Mouse (Mus musculus) forebrain, embryonic 16.5 days (tissue): ENCODE data around the gene Scap. TPM values are rescaled to one million over a fixed set of nuclear protein-coding genes. Genes with fewer than 3 reads are reported as not detected.

Source experiments
- ATAC-seq: fragments of 200-750 bp; cut with Nextera tagmentation; 2 replicates; pipeline ENCODE4 v1.8.0; 2017; ENCODE audit warnings: mild to moderate bottlenecking, moderate library complexity
- H3K27ac ChIP-seq: fragments of 300-500 bp; sonication (generic); 2 replicates; pipeline ENCODE4 v1.5.1; 2014; ENCODE audit warnings: low read length, control low read depth
- H3K27me3 ChIP-seq: fragments of 300-500 bp; sonication (generic); replicated peaks from 2 replicates; pipeline ENCODE4 v1.6.1; 2014; ENCODE audit warnings: low read length; ENCODE audit not compliant: control insufficient read depth, insufficient read depth
- H3K36me3 ChIP-seq: fragments of 300-500 bp; sonication (generic); 2 replicates; pipeline ENCODE4 v1.6.1; 2014; ENCODE audit not compliant: control insufficient read depth, insufficient read depth
- H3K4me1 ChIP-seq: fragments of 300-500 bp; sonication (generic); replicated peaks from 2 replicates; pipeline ENCODE4 v1.6.1; 2014; ENCODE audit warnings: low read length; ENCODE audit not compliant: control insufficient read depth, insufficient read depth
- H3K4me2 ChIP-seq: fragments of 300-500 bp; sonication (generic); 2 replicates; pipeline ENCODE4 v1.6.1; 2014; ENCODE audit warnings: mild to moderate bottlenecking, low read length, control low read depth
- H3K4me3 ChIP-seq: fragments of 300-500 bp; sonication (generic); replicated peaks from 2 replicates; pipeline ENCODE4 v1.5.1; 2014; ENCODE audit warnings: mild to moderate bottlenecking, low read length, control low read depth
- H3K9ac ChIP-seq: fragments of 300-500 bp; sonication (generic); replicated peaks from 2 replicates; pipeline ENCODE4 v1.6.1; 2014; ENCODE audit warnings: low read depth, low read length, control low read depth
- H3K9me3 ChIP-seq: fragments of 300-500 bp; sonication (generic); 2 replicates; pipeline ENCODE4 v1.6.1; 2016; ENCODE audit warnings: low read length; ENCODE audit not compliant: control insufficient read depth
- WGBS: fragments of 180-500 bp; shearing (Covaris S2); extraction: QIAGEN DNeasy Blood & Tissue Kit; methylation state at CpG from one replicate; pipeline ENCODE4 v1.1.7; 2014; 5-methylcytosine and 5-hydroxymethylcytosine counted together
- polyA plus RNA-seq: library from polyadenylated mRNA; unstranded; fragments of >200 nt; fragmentation: Nextera tagmentation; extraction: Ambion mirVana; gene quantifications from 2 replicates; pipeline ENCODE4 v1.2.1, GENCODE M21; 2015

Scap gene
- polyA plus RNA-seq, 1 experiment from 2014 or later, result 51.1 TPM

- H3K4me1 ChIP-seq, result peaks cover 12% of the 10 kb centered on the region
- H3K27ac ChIP-seq, result peak within 1 kb of the TSS; percentile 94
- no peaks in the 10 kb centered on the region for H3K9me3 ChIP-seq
- peak within 1 kb of the TSS; percentile 77 for H3K4me2 ChIP-seq
- H3K4me3 ChIP-seq, result peak within 1 kb of the TSS; percentile 68
- peak; percentile 99 for ATAC-seq
- under 1% methylated on average over 46 of the region's 46 CpGs for WGBS
- no peaks in the 10 kb centered on the region for H3K36me3 ChIP-seq
- H3K9ac ChIP-seq, result peak within 1 kb of the TSS; percentile 80
- H3K27me3 ChIP-seq, result no peaks in the 10 kb centered on the region
These were observed 28.0 kb upstream of the Scap start, which contains the start of gene Elp6 for GRCm38 (mm10) chr9:110304969-110305651. Gene Elp6 (plus strand): TSS chr9:110305173.

GRCm38 (mm10) chr9:110306371-110306770 is 26.7 kb upstream of the Scap start:
- H3K9ac ChIP-seq, result no peak overlapping the region
- H3K27ac ChIP-seq, result no peak overlapping the region
- peaks cover 5% of the 10 kb centered on the region; the same call in 1 of the 2 replicates for H3K36me3 ChIP-seq
- H3K4me2 ChIP-seq, result peak overlapping the region; percentile 77
- no peaks in the 10 kb centered on the region for H3K9me3 ChIP-seq
- no peaks in the 10 kb centered on the region for H3K27me3 ChIP-seq
- 93% methylated on average over 5 of the region's 5 CpGs for WGBS
- ATAC-seq, result no peak
- no peak overlapping the region for H3K4me3 ChIP-seq
- H3K4me1 ChIP-seq, result peaks cover 12% of the 10 kb centered on the region

- H3K27ac ChIP-seq, result no peak overlapping the region
- no peak for ATAC-seq
- no peak overlapping the region for H3K9ac ChIP-seq
- H3K36me3 ChIP-seq, result peaks cover 14% of the 10 kb centered on the region
- H3K4me2 ChIP-seq, result no peak overlapping the region
- no peaks in the 10 kb centered on the region for H3K4me1 ChIP-seq
- no peaks in the 10 kb centered on the region for H3K27me3 ChIP-seq
- no peak overlapping the region for H3K4me3 ChIP-seq
- H3K9me3 ChIP-seq, result no peaks in the 10 kb centered on the region
- 81% methylated on average over 5 of the region's 5 CpGs for WGBS
These were observed 18.4 kb upstream of the Scap start for GRCm38 (mm10) chr9:110314706-110315105.

- H3K4me2 ChIP-seq, result no peak overlapping the region
- H3K4me3 ChIP-seq, result no peak overlapping the region
- WGBS, result 93% methylated on average over 6 of the region's 6 CpGs
- no peaks in the 10 kb centered on the region for H3K9me3 ChIP-seq
- no peak for ATAC-seq
- H3K27ac ChIP-seq, result no peak overlapping the region
- H3K4me1 ChIP-seq, result no peaks in the 10 kb centered on the region
- no peak overlapping the region for H3K9ac ChIP-seq
- H3K36me3 ChIP-seq, result peaks cover 18% of the 10 kb centered on the region
- no peaks in the 10 kb centered on the region for H3K27me3 ChIP-seq
These were observed 17.7 kb upstream of the Scap start for GRCm38 (mm10) chr9:110315410-110315809.

GRCm38 (mm10) chr9:110315904-110316303 is 17.2 kb upstream of the Scap start:
- no peaks in the 10 kb centered on the region for H3K4me1 ChIP-seq
- no peaks in the 10 kb centered on the region for H3K27me3 ChIP-seq
- no peak overlapping the region for H3K27ac ChIP-seq
- WGBS, result 97% methylated on average over 8 of the region's 8 CpGs
- H3K4me2 ChIP-seq, result no peak overlapping the region
- peaks cover 15% of the 10 kb centered on the region for H3K36me3 ChIP-seq
- no peaks in the 10 kb centered on the region for H3K9me3 ChIP-seq
- no peak overlapping the region for H3K9ac ChIP-seq
- H3K4me3 ChIP-seq, result no peak overlapping the region
- ATAC-seq, result no peak

- no peak overlapping the region for H3K4me3 ChIP-seq
- 92% methylated on average over 8 of the region's 8 CpGs for WGBS
- H3K27me3 ChIP-seq, result no peaks in the 10 kb centered on the region
- H3K27ac ChIP-seq, result no peak overlapping the region
- no peak overlapping the region for H3K9ac ChIP-seq
- no peak for ATAC-seq
- no peaks in the 10 kb centered on the region for H3K9me3 ChIP-seq
- H3K4me2 ChIP-seq, result no peak overlapping the region
- no peaks in the 10 kb centered on the region for H3K4me1 ChIP-seq
- peaks cover 13% of the 10 kb centered on the region for H3K36me3 ChIP-seq
These were observed 16.6 kb upstream of the Scap start for GRCm38 (mm10) chr9:110316503-110316902.

GRCm38 (mm10) chr9:110320769-110321168 is 12.3 kb upstream of the Scap start:
- peaks cover 7% of the 10 kb centered on the region; the same call in 1 of the 2 replicates for H3K36me3 ChIP-seq

GRCm38 (mm10) chr9:110322972-110323371 is 10.1 kb upstream of the Scap start:
- ATAC-seq, result no peak
- Histone ChIP-seq H3K9me3 (no peaks in the 10 kb centered on the region), H3K4me3 (no peak overlapping the region), H3K4me2 (no peak overlapping the region), H3K27me3 (no peaks in the 10 kb centered on the region), H3K4me1 (no peaks in the 10 kb centered on the region), H3K36me3 (peaks cover 7% of the 10 kb centered on the region; the same call in 1 of the 2 replicates), H3K9ac (no peak overlapping the region), H3K27ac (no peak overlapping the region)

More at GRCm38 (mm10) chr9:110320769-110321168, 12.3 kb upstream of the Scap start:
- H3K27me3 ChIP-seq, result no peaks in the 10 kb centered on the region
- no peak overlapping the region for H3K4me3 ChIP-seq
- H3K4me1 ChIP-seq, result no peaks in the 10 kb centered on the region
- no peak for ATAC-seq
- no peak overlapping the region for H3K9ac ChIP-seq
- H3K27ac ChIP-seq, result no peak overlapping the region
- WGBS, result 84% methylated on average over 10 of the region's 10 CpGs
- no peak overlapping the region for H3K4me2 ChIP-seq
- H3K9me3 ChIP-seq, result no peaks in the 10 kb centered on the region

- ATAC-seq, result no peak
- Histone ChIP-seq H3K36me3 (peaks cover 7% of the 10 kb centered on the region; the same call in 1 of the 2 replicates), H3K27ac (no peak overlapping the region), H3K9me3 (no peaks in the 10 kb centered on the region), H3K4me2 (no peak overlapping the region), H3K4me1 (no peaks in the 10 kb centered on the region), H3K4me3 (no peak overlapping the region), H3K27me3 (no peaks in the 10 kb centered on the region), H3K9ac (no peak overlapping the region)
- 93% methylated on average over 1 of the region's 1 CpGs for WGBS
These were observed 8.9 kb upstream of the Scap start for GRCm38 (mm10) chr9:110324181-110324580.
